ENCODE assay signal across 8 mouse cellular contexts in the genomic region with DNA sequence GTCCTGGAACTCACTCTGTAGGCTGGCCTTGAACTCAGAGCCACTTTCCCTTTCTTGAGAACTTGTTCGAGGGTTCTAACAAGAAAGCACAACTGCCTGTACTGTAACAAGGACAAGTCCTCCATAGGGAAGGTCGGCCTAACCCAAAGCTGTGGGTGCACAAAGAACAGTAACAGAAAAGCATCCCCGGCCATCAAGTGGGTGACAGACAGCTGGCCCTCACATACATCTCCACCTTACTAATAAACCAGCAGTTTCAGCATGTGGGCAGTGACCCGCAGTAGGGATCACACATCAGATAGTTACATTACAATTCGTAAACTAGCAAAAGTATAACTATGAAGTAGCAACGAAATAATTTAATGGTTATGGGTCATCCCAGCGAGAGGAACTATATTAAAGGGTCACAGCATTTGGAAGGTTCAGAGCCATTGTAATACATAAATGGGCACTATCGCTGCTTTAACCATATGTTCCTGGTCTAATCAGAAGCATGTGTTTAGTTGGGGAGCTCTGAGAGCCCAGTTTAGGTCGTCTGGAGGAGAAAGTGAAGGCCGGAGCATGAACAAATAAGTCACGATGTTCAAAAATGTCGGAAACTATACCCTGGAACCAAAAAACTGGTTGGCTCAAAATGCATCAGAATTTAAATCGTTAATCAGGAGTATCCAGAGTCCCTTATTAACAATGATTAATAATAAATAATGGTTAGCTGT. TPM values are rescaled to one million over a fixed set of nuclear protein-coding genes. Genes with fewer than 3 reads are reported as not detected.
A peak's percentile ranks its signal among the peaks of the same experiment; 100 is the strongest.
DNase-seq lines count a peak whose midpoint lies in the region; TF ChIP-seq lines count a peak whose summit lies in the region.

No protein-coding gene starts in this region.

- TF ChIP-seq CTCF in spleen, adult 2 months (IDR thresholded peaks at IDR 0.05; ENCODE audit: extremely low read depth, insufficient read depth, insufficient read length, insufficient replicate concordance), result no peak

- peak; percentile 15 for DNase-seq in cerebellum, adult 11-12 months
- DNase-seq in cerebellum, adult 11 months, result no peak
- no peak for DNase-seq in spleen, adult 2 months (ENCODE audit: low read depth in 1 of 2, low spot score in 2 of 2)
- no peak for DNase-seq in spleen, adult 18-20 months
- DNase-seq in limb, embryonic 10.5 days (ENCODE audit: low spot score), result no peak
- DNase-seq in retina, postnatal 7 days (ENCODE audit: low read depth, low spot score), result peak; percentile 0
- DNase-seq in ovary, postnatal 36 days (ENCODE audit: low spot score), result no peak
- no peak for DNase-seq in testis, postnatal 14 days (ENCODE audit: low spot score)

- no peaks in the 10 kb centered on the region for H3K9me3 ChIP-seq in limb, embryonic 10.5 days (replicated peaks)

- peak overlapping the region; percentile 74 for H3K4me3 ChIP-seq in spleen, adult 2 months (ENCODE audit: extremely low read depth, insufficient read depth, insufficient read length)
- H3K4me3 ChIP-seq in limb, embryonic 10.5 days, result peak overlapping the region; percentile 72

- H3K4me1 ChIP-seq in spleen, adult 2 months (ENCODE audit: control insufficient read depth, insufficient read depth, insufficient read length), result peaks cover 4% of the 10 kb centered on the region
- H3K4me1 ChIP-seq in limb, embryonic 10.5 days, result peaks cover 11% of the 10 kb centered on the region

- peaks cover 5% of the 10 kb centered on the region; the same call in 1 of the 2 replicates for H3K36me3 ChIP-seq in spleen, adult 2 months (ENCODE audit: control insufficient read depth, insufficient read depth, low read length)
- peaks cover 30% of the 10 kb centered on the region for H3K36me3 ChIP-seq in limb, embryonic 10.5 days

- no peaks in the 10 kb centered on the region for H3K27me3 ChIP-seq in spleen, adult 2 months (ENCODE audit: control insufficient read depth, insufficient read depth, low read length)
- no peaks in the 10 kb centered on the region for H3K27me3 ChIP-seq in limb, embryonic 10.5 days (ENCODE audit: low read depth, poor library complexity, severe bottlenecking)

- H3K27ac ChIP-seq in spleen, adult 2 months (ENCODE audit: insufficient read depth, low read length), result peak overlapping the region; percentile 39; the same call in 1 of the 2 replicates
- peak overlapping the region; percentile 90 for H3K27ac ChIP-seq in limb, embryonic 10.5 days

- WGBS in spleen, adult 2 months, result 41% methylated on average over 13 of the region's 13 CpGs
- WGBS in limb, embryonic 10.5 days, result 34% methylated on average over 13 of the region's 13 CpGs

- no peak for TF ChIP-seq POLR2A in spleen, adult 2 months (IDR thresholded peaks at IDR 0.05; ENCODE audit: low read depth, low read length)

RNA-seq across cellular contexts. Expression of gene Tubgcp5, which starts 0.6 kb away (rescaled TPM):
- 2.3 and 2.9 TPM in 2 replicates for polyA plus RNA-seq in spleen, adult 2 months (2012; rRNA removed)
- 30.9 and 38.1 TPM in 2 replicates for polyA plus RNA-seq in limb, embryonic 10.5 days (2016; fragmentation: Nextera tagmentation; extraction: Ambion mirVana)

RNA-seq across cellular contexts. Expression of gene Siglech, which starts 25.4 kb away (rescaled TPM):
- 47.3 and 49.7 TPM in 2 replicates for polyA plus RNA-seq in spleen, adult 2 months (2012; rRNA removed)
- polyA plus RNA-seq in limb, embryonic 10.5 days (2016; fragmentation: Nextera tagmentation; extraction: Ambion mirVana), result 0.20 and 0.29 TPM in 2 replicates

RNA-seq across cellular contexts. Expression of gene Cyfip1, which starts 48.2 kb away (rescaled TPM):
- 17.4 and 19.4 TPM in 2 replicates for polyA plus RNA-seq in spleen, adult 2 months (2012; rRNA removed)
- 98.2 and 117 TPM in 2 replicates for polyA plus RNA-seq in limb, embryonic 10.5 days (2016; fragmentation: Nextera tagmentation; extraction: Ambion mirVana)

Comparison
In these comparisons a context has a peak if more than half of its experiments do, and no peak if none do; other contexts are left out.
1. DNase-seq: peak in cerebellum, adult 11-12 months (single experiment) and retina, postnatal 7 days (single experiment); none in cerebellum, adult 11 months (single experiment), spleen, adult 2 months (0 of 2), spleen, adult 18-20 months (0 of 2), limb, embryonic 10.5 days (single experiment), ovary, postnatal 36 days (single experiment) and testis, postnatal 14 days (single experiment).
2. RNA of gene Siglech, which starts 25.4 kb away (polyA plus RNA-seq): 47.3 to 49.7 TPM in spleen, adult 2 months; 0.20 to 0.29 TPM in limb, embryonic 10.5 days; every median in the first group is over 10 times any median in the second.